Mouse (Mus musculus) kidney, embryonic 15.5 days (tissue): ENCODE results near the gene Nlrc4. TPM values are rescaled to one million over a fixed set of nuclear protein-coding genes. Genes with fewer than 3 reads are reported as not detected.
A peak's percentile ranks its signal among the peaks of the same experiment; 100 is the strongest.
"Not testable (repeated sequence)": the region's sequence is repeated elsewhere in the genome, so short reads cannot be mapped to it uniquely, and the experiment has no call there.

Source experiments
- ATAC-seq: fragments of 200-750 bp; cut with Nextera tagmentation; replicated peaks from 2 replicates; pipeline ENCODE4 v1.8.0; 2017; ENCODE audit warnings: moderate TSS enrichment; ENCODE audit not compliant: low FRiP score
- H3K27ac ChIP-seq: fragments of 300-500 bp; sonication (generic); 2 replicates; pipeline ENCODE4 v1.5.1; 2015; ENCODE audit warnings: mild to moderate bottlenecking, inconsistent platforms
- H3K27me3 ChIP-seq: fragments of 300-500 bp; sonication (generic); 2 replicates; pipeline ENCODE4 v1.6.1; 2015; ENCODE audit warnings: inconsistent platforms
- H3K36me3 ChIP-seq: fragments of 300-500 bp; sonication (generic); 2 replicates; pipeline ENCODE4 v1.6.1; 2015; ENCODE audit warnings: inconsistent platforms
- H3K4me1 ChIP-seq: fragments of 300-500 bp; sonication (generic); 2 replicates; pipeline ENCODE4 v1.6.1; 2015; ENCODE audit warnings: inconsistent platforms
- H3K4me2 ChIP-seq: fragments of 300-500 bp; sonication (generic); 2 replicates; pipeline ENCODE4 v1.6.1; 2015; ENCODE audit warnings: moderate library complexity, mild to moderate bottlenecking, inconsistent platforms
- H3K4me3 ChIP-seq: fragments of 300-500 bp; sonication (generic); replicated peaks from 2 replicates; pipeline ENCODE4 v1.5.1; 2015; ENCODE audit warnings: mild to moderate bottlenecking, inconsistent platforms
- H3K9ac ChIP-seq: fragments of 300-500 bp; sonication (generic); 2 replicates; pipeline ENCODE4 v1.6.1; 2015; ENCODE audit warnings: mild to moderate bottlenecking, inconsistent platforms
- H3K9me3 ChIP-seq: fragments of 300-500 bp; sonication (generic); replicated peaks from 2 replicates; pipeline ENCODE4 v1.6.1; 2016; ENCODE audit warnings: inconsistent platforms
- WGBS: fragments of 180-500 bp; shearing (Covaris S2); methylation state at CpG from one replicate; pipeline ENCODE4 v1.1.7; 2015; ENCODE audit warnings: mixed read lengths; 5-methylcytosine and 5-hydroxymethylcytosine counted together
- polyA plus RNA-seq: library from polyadenylated mRNA; unstranded; fragments of >200 nt; fragmentation: Nextera tagmentation; extraction: Ambion mirVana; gene quantifications from 2 replicates; pipeline ENCODE4 v1.2.1, GENCODE M21; 2015

The Nlrc4 gene
- 0.24 and 0.39 TPM in 2 replicates for polyA plus RNA-seq

- Histone ChIP-seq H3K27ac (no peak within 1 kb of the TSS), H3K9ac (no peak within 1 kb of the TSS), H3K27me3 (no peaks in the 10 kb centered on the region), H3K4me2 (no peak within 1 kb of the TSS), H3K4me3 (no peak within 1 kb of the TSS), H3K9me3 (no peaks in the 10 kb centered on the region), H3K4me1 (no peaks in the 10 kb centered on the region), H3K36me3 (no peaks in the 10 kb centered on the region)
- no peak for ATAC-seq
- WGBS, result 55% methylated on average over 8 of the region's 8 CpGs
Observed at GRCm38 (mm10) chr17:74458711-74459408, at the start of gene Nlrc4. TSS of gene Nlrc4 (minus strand) at chr17:74459142.

- Histone ChIP-seq H3K27ac (no peak overlapping the region), H3K4me2 (no peak overlapping the region), H3K9ac (no peak overlapping the region), H3K9me3 (no peaks in the 10 kb centered on the region), H3K36me3 (no peaks in the 10 kb centered on the region), H3K4me1 (no peaks in the 10 kb centered on the region), H3K4me3 (no peak overlapping the region), H3K27me3 (no peaks in the 10 kb centered on the region)
- no peak for ATAC-seq
- 83% methylated on average over 3 of the region's 3 CpGs for WGBS
Observed at GRCm38 (mm10) chr17:74508600-74508999, 49.7 kb upstream of the Nlrc4 start.

- H3K27ac ChIP-seq, result no peak overlapping the region
- ATAC-seq, result no peak
- H3K4me3 ChIP-seq, result no peak overlapping the region
- H3K9me3 ChIP-seq, result no peaks in the 10 kb centered on the region
- WGBS, result 80% methylated on average over 2 of the region's 2 CpGs
- no peak overlapping the region for H3K9ac ChIP-seq
- no peaks in the 10 kb centered on the region for H3K36me3 ChIP-seq
- no peak overlapping the region for H3K4me2 ChIP-seq
- no peaks in the 10 kb centered on the region for H3K27me3 ChIP-seq
- H3K4me1 ChIP-seq, result no peaks in the 10 kb centered on the region
Observed at GRCm38 (mm10) chr17:74507934-74508333, 49.0 kb upstream of the Nlrc4 start.

GRCm38 (mm10) chr17:74501085-74501484 lies 42.1 kb upstream of the Nlrc4 start:
- peaks cover 41% of the 10 kb centered on the region for H3K36me3 ChIP-seq
- no peaks in the 10 kb centered on the region for H3K4me1 ChIP-seq
- no peaks in the 10 kb centered on the region for H3K27me3 ChIP-seq
- H3K4me2 ChIP-seq, result no peak overlapping the region
- no peak overlapping the region for H3K4me3 ChIP-seq
- no peak overlapping the region for H3K27ac ChIP-seq
- ATAC-seq, result no peak
- H3K9ac ChIP-seq, result no peak overlapping the region
- no peaks in the 10 kb centered on the region for H3K9me3 ChIP-seq

- WGBS, result 90% methylated on average over 4 of the region's 4 CpGs
- Histone ChIP-seq H3K4me2 (no peak overlapping the region), H3K36me3 (peaks cover 50% of the 10 kb centered on the region)
Observed at GRCm38 (mm10) chr17:74500204-74500603, 41.3 kb upstream of the Nlrc4 start.

DNA sequence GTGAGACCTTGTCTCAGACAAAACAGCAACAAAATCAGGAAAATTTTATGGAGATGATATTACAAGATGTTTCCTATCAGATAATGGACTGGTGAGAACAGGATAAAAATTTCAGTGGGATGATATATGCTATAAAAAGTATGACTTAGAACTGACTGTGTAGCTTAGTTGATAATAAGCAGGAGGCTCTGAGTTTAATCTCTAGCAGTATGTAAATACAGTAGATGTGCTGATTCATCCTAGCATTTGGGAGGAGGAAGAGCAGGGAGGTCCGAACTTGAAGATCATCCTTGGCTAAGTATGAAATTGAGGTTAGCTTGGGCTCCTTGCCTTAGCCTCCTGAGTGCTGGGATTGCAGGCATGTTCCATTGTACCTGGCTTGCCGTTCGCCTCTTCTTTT lies 32.6 kb upstream of the Nlrc4 start:
- H3K9me3 ChIP-seq, result no peaks in the 10 kb centered on the region
- no peak overlapping the region for H3K4me2 ChIP-seq
- peaks cover 45% of the 10 kb centered on the region for H3K36me3 ChIP-seq
- H3K27me3 ChIP-seq, result no peaks in the 10 kb centered on the region
- ATAC-seq, result no peak
- no peak overlapping the region for H3K4me3 ChIP-seq
- 91% methylated on average over 3 of the region's 3 CpGs for WGBS
- no peak overlapping the region for H3K9ac ChIP-seq
- no peak overlapping the region for H3K27ac ChIP-seq
- H3K4me1 ChIP-seq, result peaks cover 7% of the 10 kb centered on the region

More at GRCm38 (mm10) chr17:74500204-74500603, 41.3 kb upstream of the Nlrc4 start:
- ATAC-seq, result no peak
- no peaks in the 10 kb centered on the region for H3K27me3 ChIP-seq
- H3K4me1 ChIP-seq, result no peaks in the 10 kb centered on the region
- no peak overlapping the region for H3K9ac ChIP-seq
- no peaks in the 10 kb centered on the region for H3K9me3 ChIP-seq
- H3K4me3 ChIP-seq, result no peak overlapping the region
- H3K27ac ChIP-seq, result no peak overlapping the region

DNA sequence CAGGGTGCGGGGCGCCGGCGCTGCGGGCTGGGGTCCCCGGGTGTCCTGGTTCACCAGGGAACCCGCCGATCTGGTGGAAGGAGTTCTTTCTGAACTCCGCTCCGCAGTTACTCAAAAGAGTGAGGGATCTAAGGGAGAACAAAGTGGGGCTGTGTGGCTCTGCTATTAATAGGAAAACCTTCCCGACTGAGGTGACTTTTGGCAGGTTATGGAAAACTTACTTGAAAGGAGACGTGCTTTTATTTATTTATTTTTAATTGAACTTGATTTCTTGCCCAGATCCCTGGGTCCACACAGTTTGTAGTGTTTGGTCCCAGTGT lies 30.9 kb upstream of the Nlrc4 start:
- H3K9ac ChIP-seq, result peak overlapping the region; percentile 90
- H3K27ac ChIP-seq, result peak overlapping the region; percentile 89
- peak overlapping the region; percentile 67 for H3K4me2 ChIP-seq
- H3K36me3 ChIP-seq, result peaks cover 30% of the 10 kb centered on the region
- peak overlapping the region; percentile 97 for H3K4me3 ChIP-seq
- no peaks in the 10 kb centered on the region for H3K27me3 ChIP-seq
- H3K9me3 ChIP-seq, result no peaks in the 10 kb centered on the region
- H3K4me1 ChIP-seq, result peaks cover 7% of the 10 kb centered on the region
- ATAC-seq, result no peak
- WGBS, result 1% methylated on average over 12 of the region's 12 CpGs

DNA sequence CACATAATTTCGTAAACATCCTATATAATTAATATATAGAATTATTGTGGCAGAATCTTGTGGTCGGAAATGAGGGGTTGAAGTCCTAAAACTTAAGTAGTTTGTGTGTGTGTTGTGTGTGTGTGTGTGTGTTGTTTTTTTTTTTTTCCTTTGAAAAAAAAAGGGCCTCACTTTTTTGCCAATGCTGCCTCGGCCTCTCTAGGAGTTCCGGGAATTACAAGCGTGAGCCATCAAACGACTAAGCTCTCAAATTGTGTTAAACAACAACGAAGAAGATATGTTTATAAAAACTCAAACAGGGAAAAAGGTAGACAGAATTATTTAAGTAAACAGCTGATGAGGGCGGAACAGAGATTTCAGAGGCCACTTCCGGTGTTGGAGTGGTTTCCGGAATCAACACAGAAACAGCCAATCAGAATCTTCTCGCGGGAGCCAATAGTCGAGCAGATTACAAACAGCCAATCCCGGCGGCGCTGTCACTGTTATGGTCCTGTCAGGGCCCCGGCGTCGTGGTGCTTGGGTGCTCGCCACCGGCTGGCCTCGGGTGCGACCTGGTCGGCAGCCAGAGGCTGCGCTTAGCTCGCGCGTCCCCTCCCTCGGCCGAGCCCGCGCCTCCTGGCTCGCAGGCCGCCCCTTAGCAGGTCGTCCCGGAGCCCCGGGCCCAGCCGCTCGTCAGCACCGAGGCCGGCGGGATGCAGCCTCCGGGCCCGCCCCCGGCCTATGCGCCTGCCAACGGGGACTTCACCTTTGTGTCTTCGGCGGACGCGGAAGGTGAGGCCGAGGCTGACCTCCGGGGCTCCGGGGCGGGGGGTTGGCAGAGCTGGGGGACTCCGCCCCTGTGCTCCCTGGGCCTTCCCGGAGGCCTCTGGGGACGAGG lies 30.3 kb upstream of the Nlrc4 start, which contains the start of gene Yipf4:
TSS of gene Yipf4 (plus strand) at position 470 of the 877 bp plus-strand sequence.
- Histone ChIP-seq H3K4me2 (peak within 1 kb of the TSS; percentile 67), H3K9me3 (no peaks in the 10 kb centered on the region), H3K4me3 (peak within 1 kb of the TSS; percentile 97), H3K9ac (peak within 1 kb of the TSS; percentile 90), H3K27ac (peak within 1 kb of the TSS; percentile 89), H3K36me3 (peaks cover 24% of the 10 kb centered on the region), H3K4me1 (peaks cover 7% of the 10 kb centered on the region), H3K27me3 (no peaks in the 10 kb centered on the region)
- peak; percentile 100 for ATAC-seq
- WGBS, result 5% methylated on average over 58 of the region's 58 CpGs

DNA sequence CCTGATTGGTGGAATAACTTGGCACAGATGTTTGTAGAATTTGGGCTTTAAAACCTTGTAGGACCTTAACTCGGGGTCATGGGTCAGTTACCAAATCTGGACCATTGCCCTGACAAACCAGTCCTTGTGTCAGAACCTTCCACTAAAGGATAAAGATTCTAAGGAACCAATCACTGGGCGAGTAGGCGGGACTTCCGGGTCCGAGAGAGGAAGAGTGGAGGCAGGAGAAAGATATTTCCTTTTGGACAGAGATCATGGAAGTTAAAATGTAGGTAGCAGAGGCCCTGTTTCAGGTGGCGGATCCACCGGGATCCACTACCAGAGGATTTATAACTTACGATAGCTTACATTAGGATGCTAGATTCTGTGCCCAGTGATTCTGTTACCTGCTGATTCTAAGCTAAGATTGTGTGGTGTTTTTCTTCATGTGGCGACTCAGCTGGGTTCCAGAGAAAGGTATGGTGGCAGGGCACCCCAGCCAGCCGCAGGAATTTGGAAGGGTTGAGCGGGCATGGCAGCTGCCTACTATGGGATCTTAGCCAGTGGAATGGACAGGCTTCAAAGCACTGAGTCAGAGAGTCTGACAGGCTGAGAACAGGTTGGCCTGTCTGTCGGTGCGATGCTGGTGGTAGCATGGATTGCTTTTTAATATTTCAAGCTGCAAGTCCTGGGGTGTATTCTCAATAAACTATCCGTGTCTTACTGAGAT lies 21.6 kb upstream of the Nlrc4 start:
- Histone ChIP-seq H3K9ac (no peak overlapping the region), H3K4me3 (no peak overlapping the region), H3K27ac (no peak overlapping the region), H3K36me3 (no peaks in the 10 kb centered on the region), H3K4me2 (no peak overlapping the region), H3K9me3 (no peaks in the 10 kb centered on the region), H3K4me1 (no peaks in the 10 kb centered on the region), H3K27me3 (no peaks in the 10 kb centered on the region)
- 88% methylated on average over 14 of the region's 14 CpGs for WGBS
- no peak for ATAC-seq

DNA sequence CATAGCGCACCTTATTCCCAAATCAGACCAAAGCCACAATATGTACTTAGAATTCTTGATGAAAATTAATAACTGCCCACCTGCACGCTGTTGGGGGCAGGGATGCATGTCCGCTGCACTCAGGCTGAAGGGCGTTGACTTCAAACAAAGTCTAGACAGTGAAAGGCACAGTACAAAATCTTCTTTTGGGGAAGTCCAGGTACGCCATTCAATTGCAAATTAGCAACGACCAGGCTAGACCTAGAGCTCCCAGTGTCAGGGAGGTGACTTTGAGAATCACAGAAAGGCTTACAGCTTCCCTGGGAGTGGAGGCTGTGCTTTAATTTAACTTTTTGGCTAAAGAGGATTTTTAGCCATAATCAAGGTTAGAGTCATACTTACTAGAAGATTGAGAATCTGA lies 11.2 kb upstream of the Nlrc4 start:
- not testable (repeated sequence) for ATAC-seq, H3K9me3 ChIP-seq, H3K27ac ChIP-seq, H3K4me2 ChIP-seq, H3K27me3 ChIP-seq, H3K36me3 ChIP-seq, H3K4me1 ChIP-seq, H3K9ac ChIP-seq, H3K4me3 ChIP-seq
- WGBS, result 88% methylated on average over 6 of the region's 6 CpGs

GRCm38 (mm10) chr17:74467981-74468380 lies 9.0 kb upstream of the Nlrc4 start:
- not testable (repeated sequence) for H3K4me2 ChIP-seq, ATAC-seq, H3K4me3 ChIP-seq, H3K27ac ChIP-seq, H3K36me3 ChIP-seq, H3K9ac ChIP-seq, H3K9me3 ChIP-seq, H3K27me3 ChIP-seq, H3K4me1 ChIP-seq
- 92% methylated on average over 2 of the region's 2 CpGs for WGBS

- Histone ChIP-seq H3K4me3 (no peak overlapping the region), H3K27ac (no peak overlapping the region), H3K9me3 (no peaks in the 10 kb centered on the region), H3K4me2 (no peak overlapping the region), H3K4me1 (no peaks in the 10 kb centered on the region), H3K36me3 (no peaks in the 10 kb centered on the region), H3K27me3 (no peaks in the 10 kb centered on the region), H3K9ac (no peak overlapping the region)
- ATAC-seq, result no peak
Observed at GRCm38 (mm10) chr17:74463510-74463909, 4.6 kb upstream of the Nlrc4 start.
